Mouse (Mus musculus) megakaryocyte progenitor cell, adult 5-6 weeks (primary cell): ENCODE data around the gene Tubgcp5. TPM values are rescaled to one million over a fixed set of nuclear protein-coding genes. Genes with fewer than 3 reads are reported as not detected.
"Not testable (repeated sequence)": the region's sequence is repeated elsewhere in the genome, so short reads cannot be mapped to it uniquely, and the experiment has no call there.

Source experiments
- ATAC-seq: replicated peaks from 2 replicates; pipeline ENCODE4 v1.8.0; 2016; ENCODE audit warnings: mild to moderate bottlenecking, moderate TSS enrichment, inconsistent platforms; ENCODE audit not compliant: poor library complexity
- total RNA-seq, 2 experiments: library from RNA; stranded (forward) in 1 of 2; stranded (reverse) in 1 of 2; fragments of 157-497, 149-512 nt in 1 of 2; fragments of 200-1000 nt in 1 of 2; gene quantifications; 2 replicates each; pipeline versions ENCODE4 v1.2.3 to v1.2.4; 2015 to 2017

The Tubgcp5 gene
- total RNA-seq (2015) (34.5 and 43.3 TPM in 2 replicates), total RNA-seq (2017) (23.2 and 60.3 TPM in 2 replicates)

DNA sequence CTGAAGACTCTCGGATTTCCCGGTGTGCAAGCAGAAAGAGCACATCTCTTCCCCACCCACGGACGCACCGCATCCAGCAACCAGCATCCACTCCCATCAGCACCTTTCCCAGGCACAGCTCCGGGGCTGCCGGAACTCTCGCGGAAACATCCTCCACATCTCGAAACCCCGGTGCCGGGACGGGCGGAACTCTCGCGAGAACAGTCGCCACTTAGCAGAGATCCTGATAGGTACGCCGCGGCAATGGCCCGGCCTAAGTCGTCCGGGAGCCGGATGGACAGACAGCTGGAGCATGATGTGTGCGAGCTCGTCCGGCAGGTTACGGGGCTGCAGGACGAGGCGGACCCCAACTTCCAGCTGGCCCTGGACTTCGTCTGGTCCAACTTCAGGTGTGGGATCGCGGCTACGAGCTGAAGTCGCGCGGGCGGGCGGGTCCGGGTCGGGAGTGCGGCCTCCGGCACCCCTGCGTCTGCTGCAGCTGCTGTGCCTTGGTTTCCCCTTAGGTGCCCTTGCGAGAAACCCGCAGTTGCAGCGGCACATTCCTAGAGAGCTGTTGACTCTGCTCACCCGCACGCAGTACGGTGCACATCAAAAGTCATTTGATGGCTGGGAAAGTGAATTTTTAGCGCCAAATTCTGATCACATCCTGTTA, at the start of gene Tubgcp5:
Tubgcp5 (plus strand) TSS at position 203 of the 652 bp plus-strand sequence.
- ATAC-seq, result peak; percentile 99

DNA sequence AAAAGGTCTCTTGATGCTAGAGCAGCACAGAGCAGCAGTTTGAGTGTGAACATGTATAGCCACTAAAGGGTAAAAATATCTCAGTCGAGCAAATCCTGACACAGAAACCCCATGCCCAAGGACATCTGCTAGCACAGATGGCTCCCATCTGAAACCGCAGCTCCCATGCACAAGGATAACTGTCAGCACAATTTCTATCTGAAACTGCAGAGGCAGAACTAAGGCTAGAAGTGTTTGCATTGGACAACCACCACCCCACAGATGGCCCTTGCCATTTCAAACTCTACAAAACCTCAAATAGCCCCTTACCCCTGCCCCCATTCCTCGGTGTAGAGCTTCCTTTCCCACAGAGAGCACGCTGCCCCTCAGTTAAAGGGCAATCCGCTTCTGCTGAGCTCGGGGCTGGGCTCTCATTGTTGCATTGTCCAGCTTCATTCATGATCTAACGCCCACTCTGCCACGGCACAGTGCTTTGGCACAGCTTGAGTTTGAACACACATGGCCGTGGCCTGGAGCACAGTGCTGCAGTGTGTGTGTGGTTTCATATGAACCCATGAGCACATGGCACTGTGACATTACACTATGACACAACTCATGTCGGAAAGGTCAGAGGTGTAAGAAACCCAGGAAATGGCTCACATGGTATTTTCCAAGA, 49.3 kb upstream of the Tubgcp5 start:
- no peak for ATAC-seq

DNA sequence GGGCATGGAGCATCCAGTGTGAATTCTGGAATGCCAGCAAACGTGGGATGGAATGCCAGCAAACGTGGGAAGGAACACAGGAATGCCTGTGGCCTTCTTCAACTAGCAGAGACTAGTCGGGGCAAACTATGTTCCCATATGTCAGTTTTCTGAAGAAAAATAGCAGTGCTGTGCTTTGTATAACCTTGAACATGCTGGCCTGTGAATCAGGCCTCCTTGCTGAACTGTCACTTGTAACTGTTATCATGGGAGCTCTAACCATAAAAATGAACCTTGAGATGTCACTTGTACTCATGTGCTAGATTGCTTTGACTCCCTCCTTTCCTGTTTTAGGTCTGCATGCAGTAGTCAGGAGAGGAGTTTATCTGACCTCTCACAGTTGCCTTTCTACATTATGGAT, 43.1 kb upstream of the Tubgcp5 start:
- no peak for ATAC-seq

DNA sequence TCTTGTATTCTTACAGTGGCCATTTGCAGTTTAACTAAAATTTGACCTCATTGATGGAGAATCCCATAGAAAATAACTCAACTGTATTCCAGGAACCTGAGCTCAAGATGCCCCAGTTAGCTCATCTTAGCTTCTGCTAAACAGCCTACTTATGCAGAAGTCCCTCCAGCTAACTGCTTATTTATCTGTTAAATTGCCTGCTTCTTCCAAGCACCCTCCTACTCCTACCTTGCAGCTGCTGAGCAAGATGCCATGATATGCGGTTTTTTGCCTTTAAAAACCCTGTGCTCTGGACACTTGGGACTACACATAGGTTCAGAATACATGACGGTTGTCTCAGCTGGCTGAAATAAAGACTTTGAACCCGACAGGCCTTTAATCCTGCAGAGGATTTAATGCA, 34.6 kb upstream of the Tubgcp5 start:
- no peak for ATAC-seq

- ATAC-seq, result peak; percentile 92
Observed at GRCm38 (mm10) chr7:55767926-55768325, 26.0 kb upstream of the Tubgcp5 start, which contains the start of gene Siglech. Siglech (plus strand) TSS chr7:55768178.

DNA sequence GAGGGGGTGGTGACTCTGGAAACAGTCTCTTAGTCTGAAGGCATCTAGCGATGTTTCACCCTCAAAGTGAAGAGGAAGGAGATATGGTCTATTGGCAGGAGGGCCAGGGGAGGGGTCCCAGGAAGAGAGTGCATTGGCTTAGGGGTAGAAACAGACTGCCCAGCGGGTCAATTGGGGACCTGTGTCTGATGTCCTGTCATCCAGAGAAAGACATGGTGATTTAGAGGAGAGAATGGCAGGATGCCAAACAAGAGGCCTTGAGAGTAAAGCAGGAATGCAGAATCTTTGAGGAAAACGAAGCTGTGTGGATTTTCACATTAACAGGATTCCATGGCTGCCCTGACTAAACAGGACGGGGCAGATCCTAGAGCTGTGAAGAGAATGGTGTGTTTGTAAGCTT, 13.9 kb upstream of the Tubgcp5 start:
- no peak for ATAC-seq

DNA sequence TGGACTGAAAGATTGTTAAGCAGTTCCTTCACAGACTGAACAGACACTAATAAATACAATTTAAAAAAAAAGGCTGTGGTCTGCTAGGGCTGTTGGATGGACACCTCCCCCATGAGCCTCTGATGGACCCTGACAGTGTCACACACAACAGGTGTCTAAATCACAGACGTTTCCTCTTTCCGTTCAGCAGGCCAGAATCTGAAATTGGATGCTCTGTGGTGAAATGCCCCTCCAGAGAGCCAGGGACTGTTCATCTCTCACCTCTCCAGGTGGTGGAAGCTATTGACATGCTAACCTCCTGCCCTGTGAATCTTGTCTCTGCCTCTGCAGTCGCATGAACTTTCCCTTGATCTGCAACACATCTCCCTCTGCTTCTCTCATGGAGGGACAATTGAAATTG, 11.5 kb upstream of the Tubgcp5 start:
- no peak for ATAC-seq

GRCm38 (mm10) chr7:55784580-55784979, 9.4 kb upstream of the Tubgcp5 start:
- peak; percentile 98 for ATAC-seq

- ATAC-seq, result not testable (repeated sequence)
Observed at GRCm38 (mm10) chr7:55790586-55790985, 3.4 kb upstream of the Tubgcp5 start.

- ATAC-seq, result peak; percentile 13; the same call in 1 of the 2 replicates
Observed at GRCm38 (mm10) chr7:55792280-55792679, 1.7 kb upstream of the Tubgcp5 start.

GRCm38 (mm10) chr7:55793236-55793951, 560 bp upstream of the Tubgcp5 start:
- no peak for ATAC-seq

DNA sequence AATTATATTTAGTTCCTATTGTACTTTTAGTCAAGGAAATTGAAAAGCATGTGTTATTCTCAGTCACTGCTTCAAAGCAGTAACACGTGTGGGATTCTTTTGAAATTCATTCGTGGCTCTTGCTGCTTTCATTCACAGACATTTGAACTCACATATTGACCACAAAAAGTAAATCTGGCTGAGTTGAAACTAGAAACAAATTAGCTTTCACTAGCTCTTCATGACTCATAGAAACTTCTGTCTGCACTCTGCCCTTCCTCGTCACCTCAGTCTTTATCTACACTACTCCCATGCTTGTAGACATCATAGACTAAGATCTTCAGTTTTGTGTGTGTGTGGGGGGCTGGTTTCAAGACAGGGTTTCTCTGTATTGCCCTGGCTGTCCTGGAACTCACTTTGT, 6.0 kb downstream of the Tubgcp5 start:
- ATAC-seq, result no peak

GRCm38 (mm10) chr7:55809967-55810366, 16.0 kb downstream of the Tubgcp5 start:
- ATAC-seq, result no peak

GRCm38 (mm10) chr7:55824468-55824867, 30.5 kb downstream of the Tubgcp5 start:
- 0 out of 2 replicates have a peak, but pooled peaks have one; percentile 17 for ATAC-seq

DNA sequence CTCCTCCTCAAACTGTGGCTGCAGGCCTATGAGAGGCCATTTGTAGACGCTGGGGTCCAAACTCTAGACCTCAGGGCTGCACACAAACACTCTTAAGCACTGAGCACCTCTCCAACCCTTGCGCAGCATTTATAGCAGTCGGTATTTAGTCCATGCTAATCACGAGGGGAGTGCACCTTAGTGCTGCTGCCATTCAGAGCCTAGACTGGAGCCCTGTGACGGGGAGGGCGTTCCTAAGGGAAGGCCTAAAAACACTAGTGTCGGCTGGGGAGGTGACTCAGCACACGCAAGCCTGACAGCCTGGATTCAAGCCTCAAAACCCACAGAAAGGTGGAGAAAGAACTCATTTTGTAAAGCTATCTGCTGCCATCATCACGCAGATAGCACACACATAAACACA, 33.6 kb downstream of the Tubgcp5 start:
- ATAC-seq, result no peak

DNA sequence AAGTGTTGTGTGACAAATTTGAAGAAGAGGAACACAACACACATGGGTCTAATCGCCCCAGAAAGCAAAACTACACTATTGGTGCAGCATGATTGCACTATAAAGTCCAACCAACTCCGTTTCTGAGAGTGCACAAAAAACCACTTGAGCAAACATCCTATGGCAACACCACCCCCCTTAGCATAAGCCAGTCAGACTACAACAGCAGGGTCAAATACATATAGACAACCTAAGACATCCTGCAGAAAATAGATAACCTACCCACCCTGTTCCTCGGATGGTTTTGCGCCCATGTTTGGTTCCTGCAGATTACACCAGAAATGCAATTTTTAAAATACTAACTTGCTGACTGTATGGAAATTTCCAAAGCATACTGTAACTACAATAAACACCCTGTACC, 42.9 kb downstream of the Tubgcp5 start:
- peak; percentile 33; the same call in 1 of the 2 replicates for ATAC-seq

- no peak for ATAC-seq
Observed at GRCm38 (mm10) chr7:55841445-55841844, 47.5 kb downstream of the Tubgcp5 start, which contains the start of gene Cyfip1. Cyfip1 (plus strand) TSS chr7:55841745.

- peak; percentile 92 for ATAC-seq
Observed at GRCm38 (mm10) chr7:55841977-55842503, 48.1 kb downstream of the Tubgcp5 start.

DNA sequence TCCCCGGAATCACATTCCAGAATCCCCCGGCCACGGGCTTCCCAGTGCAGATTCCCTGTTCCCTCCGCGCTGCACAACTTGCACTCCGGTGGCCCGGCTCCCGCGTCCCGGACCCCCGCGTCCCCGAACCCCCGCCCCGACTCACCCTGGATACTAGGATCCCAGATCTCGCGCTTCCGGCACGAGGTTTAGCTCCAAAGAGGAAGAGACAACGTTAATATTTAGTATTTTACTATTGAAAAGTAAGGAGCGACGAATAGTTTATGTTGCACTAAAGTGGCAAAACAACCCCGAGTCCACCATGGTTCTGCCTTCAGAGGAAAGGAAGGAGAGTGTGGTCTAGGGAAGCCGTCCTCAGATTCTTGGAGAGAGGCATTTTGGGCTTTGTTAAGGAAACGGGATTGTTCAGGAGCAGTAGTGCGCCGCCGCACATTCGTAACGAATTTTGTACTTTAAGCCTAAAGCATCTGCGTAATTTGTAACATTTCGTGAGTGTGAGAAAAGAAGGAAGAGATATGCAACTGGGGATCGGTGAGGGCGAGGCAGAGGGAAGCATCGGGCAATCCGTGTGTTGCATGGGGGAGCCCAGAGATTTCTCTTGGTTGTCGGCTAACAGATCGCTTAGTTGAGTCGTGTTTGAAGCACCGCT, 48.7 kb downstream of the Tubgcp5 start:
- ATAC-seq, result peak; percentile 20

DNA sequence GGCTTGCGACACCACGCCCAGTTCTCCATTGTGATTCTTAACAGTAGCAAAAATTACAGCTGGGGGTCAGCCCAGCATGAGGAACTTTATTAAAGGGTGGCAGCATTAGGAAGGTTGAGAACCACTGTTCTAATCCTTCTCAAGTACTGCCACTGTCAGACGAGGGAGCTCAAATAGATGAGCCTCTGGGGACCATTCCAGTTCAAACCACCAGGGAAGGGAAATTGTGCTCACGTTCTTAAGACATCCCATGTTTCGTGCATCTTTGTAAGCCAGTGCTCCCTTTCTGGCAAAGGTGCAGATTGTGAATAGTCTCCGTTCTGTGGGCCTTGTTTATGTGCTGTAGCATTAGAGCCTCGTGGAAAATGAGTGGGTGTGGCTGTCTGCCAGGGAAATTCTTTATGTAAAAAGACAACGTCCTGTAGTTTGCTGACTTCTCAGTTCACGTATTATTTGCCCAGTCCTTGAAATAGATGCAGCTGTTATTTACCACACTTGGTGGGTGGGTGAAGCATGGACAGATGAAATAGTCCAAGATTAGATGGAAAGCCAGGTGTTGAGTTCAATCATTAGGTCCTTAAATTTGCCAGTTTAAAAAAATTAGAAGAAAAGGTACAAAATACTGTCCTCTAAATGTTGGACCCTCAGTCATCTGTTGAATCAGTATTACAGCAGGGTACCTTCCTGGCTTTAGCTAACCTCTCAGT, 52.8 kb downstream of the Tubgcp5 start:
- ATAC-seq, result no peak
